Mouse (Mus musculus) midbrain, embryonic 10.5 days (tissue): Measurements from ENCODE around the gene Fnbp1. TPM values are rescaled to one million over a fixed set of nuclear protein-coding genes. Genes with fewer than 3 reads are reported as not detected.

Experiments used
- DNase-seq: peaks from one replicate; pipeline ENCODE4 v3.0.0-alpha.2; 2017; ENCODE audit warnings: low spot score
- H3K27ac ChIP-seq: fragments of 300-500 bp; sonication (generic); replicated peaks from 2 replicates; pipeline ENCODE4 v1.5.1; 2016; ENCODE audit warnings: mild to moderate bottlenecking
- H3K27me3 ChIP-seq: fragments of 300-500 bp; sonication (generic); 2 replicates; pipeline ENCODE4 v1.6.1; 2016; ENCODE audit warnings: low read depth, mild to moderate bottlenecking; ENCODE audit not compliant: poor library complexity, severe bottlenecking
- H3K36me3 ChIP-seq: fragments of 300-500 bp; sonication (generic); 2 replicates; pipeline ENCODE4 v1.6.1; 2016; ENCODE audit warnings: mild to moderate bottlenecking, moderate library complexity
- H3K4me1 ChIP-seq: fragments of 300-500 bp; sonication (generic); 2 replicates; pipeline ENCODE4 v1.6.1; 2016
- H3K4me3 ChIP-seq: fragments of 300-500 bp; sonication (generic); 2 replicates; pipeline ENCODE4 v1.5.1; 2016; ENCODE audit warnings: mild to moderate bottlenecking, moderate library complexity
- H3K9me3 ChIP-seq: fragments of 300-500 bp; sonication (generic); replicated peaks from 2 replicates; pipeline ENCODE4 v1.6.1; 2016; ENCODE audit warnings: mild to moderate bottlenecking
- WGBS: fragments of 180-500 bp; shearing (Covaris S2); methylation state at CpG from one replicate; pipeline ENCODE4 v1.1.7; 2016; 5-methylcytosine and 5-hydroxymethylcytosine counted together
- polyA plus RNA-seq: library from polyadenylated mRNA; unstranded; fragments of >200 nt; fragmentation: Nextera tagmentation; extraction: Ambion mirVana; gene quantifications from 2 replicates; pipeline ENCODE4 v1.2.1, GENCODE M21; 2016

Fnbp1 gene
- polyA plus RNA-seq, 1 experiment from 2014 or later: 11.8 TPM

GRCm38 (mm10) chr2:31130815-31131299 is 11.0 kb downstream of the Fnbp1 start:
- Histone ChIP-seq H3K36me3 (no peaks in the 10 kb centered on the region), H3K4me3 (no peak overlapping the region), H3K4me1 (peaks cover 41% of the 10 kb centered on the region), H3K9me3 (no peaks in the 10 kb centered on the region), H3K27ac (peak overlapping the region; percentile 46; the same call in 1 of the 2 replicates), H3K27me3 (no peaks in the 10 kb centered on the region)
- no peak for DNase-seq
- WGBS: 81% methylated on average over 8 of the region's 8 CpGs

- H3K27me3 ChIP-seq: no peaks in the 10 kb centered on the region
- no peak overlapping the region for H3K4me3 ChIP-seq
- H3K36me3 ChIP-seq: no peaks in the 10 kb centered on the region
- no peaks in the 10 kb centered on the region for H3K9me3 ChIP-seq
- 87% methylated on average over 14 of the region's 14 CpGs for WGBS
- H3K4me1 ChIP-seq: peaks cover 33% of the 10 kb centered on the region
- H3K27ac ChIP-seq: no peak overlapping the region
- no peak for DNase-seq
These were observed 11.9 kb downstream of the Fnbp1 start for GRCm38 (mm10) chr2:31129742-31130518.

GRCm38 (mm10) chr2:31127899-31128298 is 13.9 kb downstream of the Fnbp1 start:
- H3K4me1 ChIP-seq: peaks cover 20% of the 10 kb centered on the region
- DNase-seq: no peak
- no peaks in the 10 kb centered on the region for H3K36me3 ChIP-seq
- no peak overlapping the region for H3K4me3 ChIP-seq
- H3K27me3 ChIP-seq: no peaks in the 10 kb centered on the region
- H3K27ac ChIP-seq: no peak overlapping the region
- 78% methylated on average over 4 of the region's 4 CpGs for WGBS
- no peaks in the 10 kb centered on the region for H3K9me3 ChIP-seq

- Histone ChIP-seq H3K36me3 (no peaks in the 10 kb centered on the region), H3K4me1 (peaks cover 17% of the 10 kb centered on the region), H3K27me3 (no peaks in the 10 kb centered on the region), H3K27ac (no peak overlapping the region), H3K9me3 (no peaks in the 10 kb centered on the region), H3K4me3 (no peak overlapping the region)
- DNase-seq: no peak
- WGBS: 65% methylated on average over 7 of the region's 7 CpGs
These were observed 14.6 kb downstream of the Fnbp1 start for GRCm38 (mm10) chr2:31127219-31127618.

DNA sequence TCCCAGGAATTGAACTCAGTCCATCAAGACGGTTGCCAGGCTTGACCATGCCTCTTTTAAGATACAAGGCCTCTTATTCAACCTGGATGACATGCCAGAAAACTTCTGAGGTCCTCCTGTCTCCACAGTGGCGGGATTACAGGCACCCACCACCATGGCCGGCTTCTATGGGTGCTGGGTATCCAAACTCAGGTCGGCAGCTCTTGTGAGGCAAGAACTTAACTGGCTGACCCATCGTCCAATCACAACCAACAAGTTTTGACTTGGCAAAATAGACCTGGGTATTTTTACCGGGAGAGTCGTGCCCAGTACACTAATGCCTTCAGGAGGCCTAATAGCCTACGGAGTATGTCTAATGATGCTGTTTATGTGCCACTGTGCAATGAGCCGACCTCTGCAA is 15.8 kb downstream of the Fnbp1 start:
- H3K27ac ChIP-seq: no peak overlapping the region
- H3K9me3 ChIP-seq: no peaks in the 10 kb centered on the region
- H3K27me3 ChIP-seq: no peaks in the 10 kb centered on the region
- DNase-seq: no peak
- H3K36me3 ChIP-seq: no peaks in the 10 kb centered on the region
- peaks cover 16% of the 10 kb centered on the region for H3K4me1 ChIP-seq
- no peak overlapping the region for H3K4me3 ChIP-seq
- 94% methylated on average over 9 of the region's 9 CpGs for WGBS

GRCm38 (mm10) chr2:31125156-31125555 is 16.7 kb downstream of the Fnbp1 start:
- H3K4me1 ChIP-seq: peaks cover 9% of the 10 kb centered on the region; the same call in 1 of the 2 replicates
- no peaks in the 10 kb centered on the region for H3K27me3 ChIP-seq
- 86% methylated on average over 7 of the region's 7 CpGs for WGBS
- H3K9me3 ChIP-seq: no peaks in the 10 kb centered on the region
- DNase-seq: no peak
- no peak overlapping the region for H3K27ac ChIP-seq
- no peak overlapping the region for H3K4me3 ChIP-seq
- H3K36me3 ChIP-seq: no peaks in the 10 kb centered on the region

- no peak for DNase-seq
- no peaks in the 10 kb centered on the region for H3K27me3 ChIP-seq
- no peak overlapping the region for H3K4me3 ChIP-seq
- 86% methylated on average over 2 of the region's 2 CpGs for WGBS
- H3K4me1 ChIP-seq: peaks cover 9% of the 10 kb centered on the region; the same call in 1 of the 2 replicates
- H3K36me3 ChIP-seq: no peaks in the 10 kb centered on the region
- no peak overlapping the region for H3K27ac ChIP-seq
- H3K9me3 ChIP-seq: no peaks in the 10 kb centered on the region
These were observed 17.1 kb downstream of the Fnbp1 start for GRCm38 (mm10) chr2:31124694-31125093.

DNA sequence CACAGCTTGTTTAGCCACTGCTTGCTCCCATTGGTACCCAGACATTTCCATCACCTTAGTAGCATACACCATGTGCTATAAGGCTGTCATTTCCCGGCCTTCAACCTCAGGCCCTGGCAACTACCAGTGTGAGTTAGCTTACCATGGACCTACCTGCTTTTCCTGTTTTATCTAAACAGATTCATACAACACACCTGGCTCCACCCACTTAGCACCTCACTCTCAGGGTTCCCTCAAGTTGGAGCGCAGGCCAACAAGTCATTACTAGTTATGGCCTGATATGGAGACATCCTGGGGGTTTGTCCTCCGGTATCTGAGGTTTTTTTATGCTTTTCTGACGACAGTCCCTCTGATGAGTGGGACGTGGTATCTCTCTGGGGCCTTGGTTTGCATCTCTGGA is 18.3 kb downstream of the Fnbp1 start:
- H3K36me3 ChIP-seq: no peaks in the 10 kb centered on the region
- H3K4me1 ChIP-seq: peaks cover 9% of the 10 kb centered on the region; the same call in 1 of the 2 replicates
- no peak overlapping the region for H3K4me3 ChIP-seq
- no peak for DNase-seq
- no peaks in the 10 kb centered on the region for H3K27me3 ChIP-seq
- 89% methylated on average over 5 of the region's 5 CpGs for WGBS
- no peaks in the 10 kb centered on the region for H3K9me3 ChIP-seq
- H3K27ac ChIP-seq: no peak overlapping the region

DNA sequence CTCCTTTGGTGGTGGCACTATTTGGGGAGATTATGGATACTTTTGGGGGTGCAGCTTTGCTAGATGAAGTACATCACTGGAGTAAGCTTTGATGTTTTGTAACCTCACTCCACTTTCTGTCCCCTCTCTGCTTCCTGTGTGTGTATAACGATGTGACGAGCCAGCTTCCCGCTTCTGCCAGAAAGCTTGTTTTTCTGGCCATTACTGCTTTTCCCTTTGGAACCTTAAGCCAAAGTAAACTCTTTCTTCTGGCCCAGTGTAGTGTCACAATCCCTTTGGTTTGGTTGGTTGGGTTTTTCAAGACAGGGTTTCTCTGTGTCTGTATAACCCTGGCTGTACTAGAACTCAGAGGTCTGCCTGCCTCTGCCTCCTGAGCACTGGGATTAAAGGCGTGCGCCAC is 19.0 kb downstream of the Fnbp1 start:
- Histone ChIP-seq H3K36me3 (no peaks in the 10 kb centered on the region), H3K9me3 (no peaks in the 10 kb centered on the region), H3K4me3 (no peak overlapping the region), H3K27me3 (no peaks in the 10 kb centered on the region), H3K27ac (no peak overlapping the region), H3K4me1 (peaks cover 7% of the 10 kb centered on the region; the same call in 1 of the 2 replicates)
- WGBS: 92% methylated on average over 5 of the region's 5 CpGs
- DNase-seq: no peak

- H3K4me3 ChIP-seq: no peak overlapping the region
- 87% methylated on average over 7 of the region's 7 CpGs for WGBS
- no peak for DNase-seq
- H3K9me3 ChIP-seq: no peaks in the 10 kb centered on the region
- H3K4me1 ChIP-seq: peaks cover 5% of the 10 kb centered on the region
- no peak overlapping the region for H3K27ac ChIP-seq
- H3K36me3 ChIP-seq: no peaks in the 10 kb centered on the region
- H3K27me3 ChIP-seq: no peaks in the 10 kb centered on the region
These were observed 20.6 kb downstream of the Fnbp1 start for GRCm38 (mm10) chr2:31121131-31121693.

GRCm38 (mm10) chr2:31119795-31120194 is 22.0 kb downstream of the Fnbp1 start:
- H3K4me1 ChIP-seq: peaks cover 6% of the 10 kb centered on the region
- no peaks in the 10 kb centered on the region for H3K9me3 ChIP-seq
- H3K36me3 ChIP-seq: no peaks in the 10 kb centered on the region
- H3K27ac ChIP-seq: no peak overlapping the region
- WGBS: 72% methylated on average over 13 of the region's 13 CpGs
- no peak for DNase-seq
- H3K4me3 ChIP-seq: no peak overlapping the region
- H3K27me3 ChIP-seq: no peaks in the 10 kb centered on the region

- H3K4me1 ChIP-seq: peaks cover 6% of the 10 kb centered on the region
- no peak overlapping the region for H3K4me3 ChIP-seq
- no peak for DNase-seq
- no peaks in the 10 kb centered on the region for H3K36me3 ChIP-seq
- H3K9me3 ChIP-seq: peaks cover 5% of the 10 kb centered on the region; the same call in 1 of the 2 replicates
- 91% methylated on average over 10 of the region's 10 CpGs for WGBS
- H3K27me3 ChIP-seq: no peaks in the 10 kb centered on the region
- H3K27ac ChIP-seq: no peak overlapping the region
These were observed 23.0 kb downstream of the Fnbp1 start for GRCm38 (mm10) chr2:31118639-31119380.
